Mouse (Mus musculus): ENCODE results near the gene Lclat1. TPM values are rescaled to one million over a fixed set of nuclear protein-coding genes. Genes with fewer than 3 reads are reported as not detected.

The Lclat1 gene
- polyA plus RNA-seq, 1 experiment from 2014 or later, result 22.5 TPM

- no peaks in the 10 kb centered on the region for H3K27me3 ChIP-seq
- DNase-seq (ENCODE audit: low read depth, low spot score) (no peak), ATAC-seq (no peak)
- ChIA-PET CTCF (no interaction called here), POLR2A (no interaction called here)
- no peak for TF ChIP-seq CTCF (IDR thresholded peaks at IDR 0.05)
- in situ Hi-C loops (cut with MboI; ENCODE audit: low pct_unique_long_range_greater_than_20kb), result no loop called here
Measured at GRCm38 (mm10) chr17:73162445-73163208, 54.8 kb downstream of the Lclat1 start.

GRCm38 (mm10) chr17:73163597-73163996 is 55.8 kb downstream of the Lclat1 start:
- in situ Hi-C loops (cut with MboI; ENCODE audit: low pct_unique_long_range_greater_than_20kb), result no loop called here
- CTCF ChIA-PET, result no interaction called here
- TF ChIP-seq CTCF (IDR thresholded peaks at IDR 0.05), result no peak
- POLR2A ChIA-PET, result no interaction called here
- ATAC-seq (no peak), DNase-seq (ENCODE audit: low read depth, low spot score) (no peak)
- no peaks in the 10 kb centered on the region for H3K27me3 ChIP-seq

DNA sequence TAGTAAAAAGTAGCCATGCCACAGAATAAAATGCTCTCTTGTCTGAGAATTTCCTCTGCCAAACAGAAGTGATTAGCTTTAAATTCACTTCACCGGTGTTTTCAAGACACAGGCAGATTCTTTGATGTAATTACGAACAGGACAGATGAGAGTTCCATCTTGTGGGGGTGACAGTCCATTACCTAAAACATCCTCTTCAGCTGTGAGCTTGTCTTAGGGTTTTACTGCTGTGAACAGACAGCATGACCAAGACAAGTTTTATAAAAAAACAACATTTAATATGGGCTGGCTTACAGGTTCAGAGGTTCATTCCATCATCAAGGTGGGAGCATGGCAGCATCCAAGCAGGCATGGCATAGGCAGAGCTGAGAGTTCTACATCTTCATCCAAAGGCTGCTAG is 56.3 kb downstream of the Lclat1 start:
- no peak for TF ChIP-seq CTCF (IDR thresholded peaks at IDR 0.05)
- ATAC-seq (no peak), DNase-seq (ENCODE audit: low read depth, low spot score) (no peak)
- ChIA-PET CTCF (interaction anchor here (1.6 kb wide), 1 partner anchor 14 kb away, joined by 4 read pairs; no protein-coding TSS in a partner anchor), POLR2A (no interaction called here)
- in situ Hi-C loops (cut with MboI; ENCODE audit: low pct_unique_long_range_greater_than_20kb), result no loop called here
- no peaks in the 10 kb centered on the region for H3K27me3 ChIP-seq

DNA sequence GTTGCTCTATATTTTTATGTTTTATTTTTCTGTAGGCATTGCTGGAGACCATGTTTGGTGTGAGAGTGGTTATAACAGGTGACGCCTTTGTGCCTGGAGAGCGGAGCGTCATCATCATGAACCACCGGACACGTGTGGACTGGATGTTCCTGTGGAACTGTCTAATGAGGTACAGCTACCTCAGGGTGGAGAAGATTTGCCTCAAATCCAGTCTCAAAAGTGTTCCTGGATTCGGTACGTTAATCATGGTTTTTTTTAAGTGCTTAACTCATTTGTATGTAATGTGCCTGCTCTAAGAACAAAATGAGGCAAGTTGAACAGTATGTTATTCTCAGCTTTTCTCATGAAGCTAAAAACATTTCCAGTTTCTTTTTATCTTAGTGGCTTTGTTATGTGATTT is 61.7 kb downstream of the Lclat1 start:
- in situ Hi-C loops (cut with MboI; ENCODE audit: low pct_unique_long_range_greater_than_20kb), result no loop called here
- ChIA-PET CTCF (interaction anchor here (0.6 to 1.3 kb wide), 2 partner anchors 9 kb away, joined by 3 read pairs; no protein-coding TSS in a partner anchor), POLR2A (no interaction called here)
- DNase-seq (ENCODE audit: low read depth, low spot score) (no peak), ATAC-seq (no peak)
- no peak for TF ChIP-seq CTCF (IDR thresholded peaks at IDR 0.05)
- H3K27me3 ChIP-seq, result no peaks in the 10 kb centered on the region

DNA sequence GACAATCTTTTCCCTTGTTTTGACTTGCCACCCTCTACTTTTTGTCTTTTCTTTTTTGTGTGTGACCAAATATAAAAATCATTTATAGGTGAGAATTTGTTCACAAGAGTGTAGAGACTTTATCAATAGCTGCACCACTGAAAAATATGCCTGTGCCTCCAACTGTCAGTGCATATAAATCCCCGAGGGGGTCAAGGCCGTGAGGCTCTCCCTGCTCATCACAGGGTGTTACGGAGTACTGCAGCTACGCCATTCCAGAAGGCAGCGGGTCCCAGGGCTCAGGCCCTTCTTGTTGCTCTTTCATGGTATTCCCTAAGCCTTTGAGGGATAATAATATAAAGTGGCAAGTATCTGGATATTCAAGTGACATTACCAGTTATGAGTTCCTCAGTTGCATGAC is 62.4 kb downstream of the Lclat1 start:
- DNase-seq (ENCODE audit: low read depth, low spot score) (no peak), ATAC-seq (no peak)
- no peak for TF ChIP-seq CTCF (IDR thresholded peaks at IDR 0.05)
- ChIA-PET POLR2A (no interaction called here), CTCF (interaction anchor here (0.6 to 1.3 kb wide), 3 partner anchors 8 to 162 kb away, joined by 3 read pairs; no protein-coding TSS in a partner anchor)
- no peaks in the 10 kb centered on the region for H3K27me3 ChIP-seq
- in situ Hi-C loops (cut with MboI; ENCODE audit: low pct_unique_long_range_greater_than_20kb), result no loop called here

- ChIA-PET POLR2A (no interaction called here), CTCF (interaction anchor here (1.0 to 1.3 kb wide), 3 partner anchors 12 to 14 kb away, joined by 3 to 5 read pairs (median 4); no protein-coding TSS in a partner anchor)
- no peaks in the 10 kb centered on the region for H3K27me3 ChIP-seq
- peak; percentile 71 for TF ChIP-seq CTCF (IDR thresholded peaks at IDR 0.05)
- in situ Hi-C loops (cut with MboI; ENCODE audit: low pct_unique_long_range_greater_than_20kb), result no loop called here
- DNase-seq (ENCODE audit: low read depth, low spot score) (no peak), ATAC-seq (no peak)
Measured at GRCm38 (mm10) chr17:73174083-73174562, 66.3 kb downstream of the Lclat1 start.

- in situ Hi-C loops (cut with MboI; ENCODE audit: low pct_unique_long_range_greater_than_20kb), result no loop called here
- no peaks in the 10 kb centered on the region for H3K27me3 ChIP-seq
- no peak for TF ChIP-seq CTCF (IDR thresholded peaks at IDR 0.05)
- no peak for ATAC-seq
- CTCF ChIA-PET, result no interaction called here
- POLR2A ChIA-PET, result no interaction called here
- DNase-seq (ENCODE audit: low read depth, low spot score), result no peak
Measured at GRCm38 (mm10) chr17:73175720-73176119, 67.9 kb downstream of the Lclat1 start.

DNA sequence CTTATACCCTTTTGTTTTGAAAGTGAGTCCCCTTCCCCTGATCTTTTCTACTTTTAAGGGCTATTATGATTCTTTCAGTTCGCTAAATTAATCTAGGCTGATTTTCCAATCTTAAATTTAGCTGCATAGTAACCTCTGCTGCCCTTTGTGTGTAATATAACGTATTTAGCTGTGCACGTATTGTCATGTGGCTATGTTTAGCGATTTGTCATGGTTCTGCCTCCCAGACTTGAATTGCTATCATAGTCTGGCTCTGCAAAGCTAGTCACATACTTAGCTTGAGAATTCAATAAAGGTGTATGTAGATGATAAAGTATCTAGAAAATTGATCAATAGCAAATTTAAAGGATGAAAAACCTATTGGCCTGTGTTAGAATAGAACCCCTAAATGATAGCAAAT is 69.3 kb downstream of the Lclat1 start:
- ChIA-PET CTCF (no interaction called here), POLR2A (no interaction called here)
- ATAC-seq (no peak), DNase-seq (ENCODE audit: low read depth, low spot score) (no peak)
- H3K27me3 ChIP-seq, result no peaks in the 10 kb centered on the region
- in situ Hi-C loops (cut with MboI; ENCODE audit: low pct_unique_long_range_greater_than_20kb), result no loop called here
- no peak for TF ChIP-seq CTCF (IDR thresholded peaks at IDR 0.05)

GRCm38 (mm10) chr17:73186929-73187328 is 79.1 kb downstream of the Lclat1 start:
- no peaks in the 10 kb centered on the region for H3K27me3 ChIP-seq
- CTCF ChIA-PET, result no interaction called here
- TF ChIP-seq CTCF (IDR thresholded peaks at IDR 0.05), result no peak
- POLR2A ChIA-PET, result interaction anchor here (0.6 kb wide), 1 partner anchor 12 kb away, joined by 3 read pairs; no protein-coding TSS in a partner anchor
- DNase-seq (ENCODE audit: low read depth, low spot score), result no peak
- in situ Hi-C loops (cut with MboI; ENCODE audit: low pct_unique_long_range_greater_than_20kb), result no loop called here
- no peak for ATAC-seq

- DNase-seq (ENCODE audit: low read depth, low spot score) (no peak), ATAC-seq (no peak)
- POLR2A ChIA-PET, result no interaction called here
- in situ Hi-C loops (cut with MboI; ENCODE audit: low pct_unique_long_range_greater_than_20kb), result loop anchor here (10.0 kb wide), 1 partner anchor 339 kb away; no protein-coding TSS in a partner anchor
- H3K27me3 ChIP-seq, result no peaks in the 10 kb centered on the region
- no peak for TF ChIP-seq CTCF (IDR thresholded peaks at IDR 0.05)
- CTCF ChIA-PET, result interaction anchor here (0.9 kb wide), 1 partner anchor 33 kb away, joined by 3 read pairs; no protein-coding TSS in a partner anchor
Measured at GRCm38 (mm10) chr17:73194146-73194545, 86.4 kb downstream of the Lclat1 start.

DNA sequence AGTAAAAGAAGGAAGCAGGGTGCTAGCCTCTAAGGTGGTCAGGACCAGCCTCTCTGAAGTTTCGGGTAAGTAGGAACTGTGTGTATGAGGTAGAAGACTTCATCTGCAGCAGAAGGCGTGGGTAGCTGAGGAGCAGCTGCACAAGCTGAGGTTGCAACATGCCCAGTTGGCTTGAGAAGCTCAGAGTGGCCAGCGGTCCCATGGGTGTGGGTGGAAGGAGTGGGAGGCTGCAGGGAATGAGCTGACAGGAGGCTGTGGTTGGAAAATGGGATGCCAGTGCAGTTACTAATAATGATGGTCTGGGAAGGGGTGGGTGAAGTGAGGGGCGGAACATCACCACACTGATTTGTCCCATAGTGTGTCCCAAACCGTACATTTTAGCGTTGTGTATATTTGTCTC is 86.8 kb downstream of the Lclat1 start:
- DNase-seq (ENCODE audit: low read depth, low spot score) (no peak), ATAC-seq (peak; percentile 51)
- in situ Hi-C loops (cut with MboI; ENCODE audit: low pct_unique_long_range_greater_than_20kb), result loop anchor here (10.0 kb wide), 1 partner anchor 340 kb away; no protein-coding TSS in a partner anchor
- TF ChIP-seq CTCF (IDR thresholded peaks at IDR 0.05), result no peak
- CTCF ChIA-PET, result interaction anchor here (0.9 kb wide), 1 partner anchor 97 kb away, joined by 3 read pairs; no protein-coding TSS in a partner anchor
- POLR2A ChIA-PET, result no interaction called here
- H3K27me3 ChIP-seq, result no peaks in the 10 kb centered on the region

Measured in Patski (cell line).